Mouse (Mus musculus): ENCODE measurements around the gene Nedd8.

Nedd8 gene

GRCm38 (mm10) chr14:55614565-55615178 lies 57.3 kb downstream of the Nedd8 start:
- no peak for DNase-seq (ENCODE audit: low read depth)

- DNase-seq (ENCODE audit: low read depth), result no peak
Measured at GRCm38 (mm10) chr14:55613346-55613745, 58.6 kb downstream of the Nedd8 start.
